Mouse (Mus musculus) embryonic fibroblast, embryonic 13.5 days (primary cell): ENCODE measurements at regions not wholly inside any gene's neighbourhood (a gene's known extent, or its start where the extent isn't known, plus 50 kb on each side); places are given as distances from the start of the nearest gene placed in this dataset.

Experiments
- CTCF ChIP-seq: IDR thresholded peaks from 2 replicates; pipeline ENCODE4 v1.5.1; 2011; ENCODE audit warnings: mild to moderate bottlenecking, control low read depth, low read length, moderate library complexity, borderline replicate concordance; ENCODE audit not compliant: insufficient read depth
- POLR2A ChIP-seq: IDR thresholded peaks from 2 replicates; pipeline ENCODE4 v1.6.1; 2011; ENCODE audit warnings: low read depth, mild to moderate bottlenecking, control low read depth, low read length, moderate library complexity

GRCm38 (mm10) chr6:12831916-12832315, 82.7 kb upstream of the Thsd7a start:
- TF ChIP-seq POLR2A (no peak), CTCF (no peak)
